Mouse (Mus musculus) layer of hippocampus, adult 8-10 months (tissue): Measurements from ENCODE around the gene Defb39. TPM values are rescaled to one million over a fixed set of nuclear protein-coding genes. Genes with fewer than 3 reads are reported as not detected.

Experiments used
- DNase-seq, 2 experiments: peaks; one replicate each; pipeline ENCODE4 v3.0.0; 2022; ENCODE audit warnings: low spot score in 2 of 2
- total RNA-seq, 4 experiments: library from RNA; stranded (reverse); gene quantifications; 2 replicates each; pipeline ENCODE4 v1.2.4; 2022

The Defb39 gene
- not detected for total RNA-seq

GRCm38 (mm10) chr8:19064710-19065109 is at the start of gene Defb39:
TSS of gene Defb39 (minus strand) at chr8:19064810.
- no peak for DNase-seq

GRCm38 (mm10) chr8:19066013-19066412 is 1.4 kb upstream of the Defb39 start:
- no peak for DNase-seq

- DNase-seq: no peak
Observed at GRCm38 (mm10) chr8:19062891-19063290, 1.7 kb downstream of the Defb39 start.

- DNase-seq: no peak
Observed at GRCm38 (mm10) chr8:19045242-19045641, 19.4 kb downstream of the Defb39 start.

- DNase-seq: no peak
Observed at GRCm38 (mm10) chr8:19026466-19026865, 38.1 kb downstream of the Defb39 start, which contains the start of gene Defb38. TSS of gene Defb38 (minus strand) at chr8:19026566.

Other genes with a start within 250 kb of the Defb39 start
- not detected for gene Defb40, start 86.6 kb downstream of the Defb39 start, total RNA-seq
- gene Defb37, start 73.8 kb downstream of the Defb39 start, total RNA-seq: not detected
- gene Defb38, start 38.2 kb downstream of the Defb39 start, total RNA-seq: not detected
- gene Defb12, start 50.0 kb upstream of the Defb39 start, total RNA-seq: not detected
- not detected for gene Defb34, start 58.9 kb upstream of the Defb39 start, total RNA-seq
- gene Gm45826, start 76.0 kb upstream of the Defb39 start, total RNA-seq: not detected
- not detected for gene Defb14, start 129.5 kb upstream of the Defb39 start, total RNA-seq
- not detected for gene Defb4, start 133.9 kb upstream of the Defb39 start, total RNA-seq
- not detected for gene Defb6, start 160.7 kb upstream of the Defb39 start, total RNA-seq
- not detected for gene Defb46, start 175.1 kb upstream of the Defb39 start, total RNA-seq
- gene Defb5, start 182.8 kb upstream of the Defb39 start, total RNA-seq: not detected
- not detected for gene Defb3, start 228.6 kb upstream of the Defb39 start, total RNA-seq